Mouse (Mus musculus): ENCODE measurements around the gene Hrg.
"Not testable (repeated sequence)": the region's sequence is repeated elsewhere in the genome, so short reads cannot be mapped to it uniquely, and the experiment has no call there.

Gene Hrg

GRCm38 (mm10) chr16:22962256-22962655 is 11.4 kb downstream of the Hrg start:
- DNase-seq = peak; percentile 59

DNA sequence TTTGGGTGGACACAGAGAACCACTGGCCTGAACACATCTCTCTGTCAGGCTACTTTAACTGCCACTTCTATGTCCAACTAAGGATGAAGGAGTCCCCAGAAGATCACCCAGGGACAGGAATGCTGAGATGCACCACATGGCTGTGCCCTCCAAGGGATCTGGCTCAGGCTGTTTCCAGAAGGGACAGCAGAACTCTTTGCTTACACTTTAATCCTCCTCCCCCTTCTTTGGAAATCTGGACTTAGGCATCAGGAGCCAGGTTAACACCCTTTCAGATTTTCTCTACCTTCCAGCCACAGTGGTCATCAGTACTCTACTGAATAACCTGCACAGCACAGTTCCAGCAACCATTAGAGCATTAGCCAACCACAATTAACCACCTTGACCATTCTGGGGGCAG is 12.4 kb downstream of the Hrg start:
- DNase-seq = no peak

DNA sequence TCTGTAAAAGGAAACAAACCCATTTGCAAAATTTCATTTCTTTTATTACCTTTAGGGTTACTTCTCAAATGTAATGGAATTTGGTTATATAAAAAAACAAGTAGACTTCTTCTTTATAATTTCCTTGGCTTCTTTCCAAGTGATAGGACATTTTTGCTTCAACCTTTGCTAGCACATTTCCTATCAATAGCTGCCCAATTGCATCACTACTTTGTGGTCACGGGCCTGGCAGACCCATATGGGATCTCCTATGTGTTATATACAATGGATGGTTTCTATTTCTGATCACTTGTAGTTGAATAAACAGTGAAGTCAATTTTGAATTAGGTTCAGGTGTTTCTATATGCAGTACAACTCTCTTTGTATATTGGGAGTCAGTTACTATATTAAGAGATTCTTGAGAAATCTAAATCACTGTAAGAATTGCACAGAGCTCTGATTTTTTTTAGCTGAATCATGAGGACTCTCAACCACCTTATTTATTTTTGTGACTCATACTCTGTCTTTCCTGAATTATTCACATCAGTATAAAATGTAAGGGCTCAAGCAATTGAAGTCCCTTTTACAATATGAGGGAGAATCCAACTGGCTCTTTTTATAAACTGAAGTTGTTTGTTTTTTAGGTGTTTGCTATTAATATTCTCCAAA is 16.6 kb downstream of the Hrg start:
- no peak for DNase-seq

- DNase-seq = not testable (repeated sequence)
Measured at GRCm38 (mm10) chr16:22996951-22997350, 46.1 kb downstream of the Hrg start.

Data from retina, postnatal 1 day (tissue).